Mouse (Mus musculus) telencephalon, adult 2 months (tissue): ENCODE measurements around the gene Ilkap.

Experiments
- DNase-seq: peaks from one replicate; pipeline ENCODE4 v3.0.0-alpha.2; 2011; ENCODE audit warnings: low read depth, low spot score

The Ilkap gene

DNA sequence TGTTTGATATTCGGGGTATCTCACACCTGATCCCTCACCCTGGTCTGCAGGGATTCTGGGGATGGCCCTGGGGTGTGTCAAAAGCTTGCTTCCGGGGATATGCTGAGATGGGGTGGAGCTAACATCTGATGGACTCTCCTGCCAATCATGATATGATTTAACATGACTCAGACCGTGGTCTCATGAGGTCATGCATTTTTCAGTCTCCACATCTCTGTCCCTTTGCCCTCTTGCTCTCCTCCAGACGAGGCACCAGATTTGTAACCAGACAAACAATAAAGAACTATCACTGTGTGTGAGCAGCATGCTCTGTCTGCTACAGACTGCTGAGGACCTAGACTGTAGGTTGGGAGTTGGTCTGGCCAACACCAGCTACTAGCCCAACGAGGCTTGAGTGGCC is 36.5 kb downstream of the Ilkap start:
- no peak for DNase-seq

DNA sequence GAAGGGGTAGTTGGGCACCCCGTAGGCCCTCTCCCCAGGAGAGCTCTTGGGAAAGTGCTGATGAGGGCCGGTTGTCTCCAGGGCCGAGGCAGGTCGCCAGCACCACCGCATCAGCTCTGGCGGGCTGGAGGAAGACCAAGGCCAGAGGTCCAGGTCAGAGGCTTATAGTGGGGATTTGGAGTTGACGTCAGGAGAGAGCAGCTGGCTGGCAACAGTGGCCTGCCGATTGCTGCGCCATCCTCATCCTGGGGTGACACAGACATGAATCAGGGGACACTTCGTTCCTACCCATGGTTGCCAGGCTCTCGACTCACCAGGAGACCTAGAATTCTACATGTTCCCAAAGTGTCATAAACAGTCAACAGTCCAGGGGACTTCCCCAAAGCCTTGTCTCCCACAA is 42.5 kb downstream of the Ilkap start:
- no peak for DNase-seq

GRCm38 (mm10) chr1:91352277-91352676 is 46.3 kb downstream of the Ilkap start:
- DNase-seq, result peak; percentile 49

GRCm38 (mm10) chr1:91351249-91351648 is 47.4 kb downstream of the Ilkap start:
- DNase-seq, result no peak

- no peak for DNase-seq
These were observed 47.8 kb downstream of the Ilkap start, which contains the start of gene Klhl30 for GRCm38 (mm10) chr1:91350841-91351240. Gene Klhl30, plus strand, starts transcription at chr1:91351016.

DNA sequence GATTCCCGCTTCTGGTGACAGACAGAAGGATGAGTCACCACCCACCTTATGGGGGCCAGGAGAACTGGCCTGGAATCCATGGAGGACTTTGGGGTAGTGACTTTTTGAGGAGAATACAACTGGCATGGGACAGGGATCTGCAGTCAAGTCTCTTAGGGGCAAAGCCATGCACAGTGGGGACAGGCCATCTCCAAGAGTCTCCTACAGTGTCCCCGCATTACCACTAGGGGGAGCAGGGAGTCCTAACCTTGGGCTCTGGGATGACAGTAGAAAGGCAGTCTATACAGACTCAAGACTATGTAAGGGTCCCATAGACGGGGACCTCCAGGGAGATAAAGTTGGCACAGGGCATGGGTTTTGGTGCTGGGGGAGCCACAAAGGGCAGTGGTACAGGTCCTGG is 51.7 kb downstream of the Ilkap start:
- peak; percentile 15 for DNase-seq

GRCm38 (mm10) chr1:91344921-91345685 is 53.5 kb downstream of the Ilkap start:
- no peak for DNase-seq

DNA sequence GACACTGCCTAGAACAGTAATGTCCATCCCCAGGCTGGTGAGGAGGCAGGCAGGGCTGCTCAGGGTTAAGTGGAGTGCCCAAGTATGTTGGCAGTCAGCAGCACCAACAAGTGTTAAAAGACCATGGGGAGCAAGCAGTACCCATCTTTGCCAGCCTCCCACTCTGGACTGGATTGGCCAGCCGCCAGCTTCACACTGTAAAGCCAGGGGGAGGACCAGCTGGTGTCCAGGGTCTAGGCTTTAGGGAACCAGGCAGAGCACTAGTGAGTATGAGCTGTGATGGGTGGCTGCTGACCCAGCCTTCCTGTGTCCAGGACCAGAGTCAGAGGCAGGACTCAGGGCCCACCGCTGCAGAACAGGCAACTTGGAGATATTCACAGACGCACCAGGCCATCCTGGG is 54.6 kb downstream of the Ilkap start:
- DNase-seq, result no peak

DNA sequence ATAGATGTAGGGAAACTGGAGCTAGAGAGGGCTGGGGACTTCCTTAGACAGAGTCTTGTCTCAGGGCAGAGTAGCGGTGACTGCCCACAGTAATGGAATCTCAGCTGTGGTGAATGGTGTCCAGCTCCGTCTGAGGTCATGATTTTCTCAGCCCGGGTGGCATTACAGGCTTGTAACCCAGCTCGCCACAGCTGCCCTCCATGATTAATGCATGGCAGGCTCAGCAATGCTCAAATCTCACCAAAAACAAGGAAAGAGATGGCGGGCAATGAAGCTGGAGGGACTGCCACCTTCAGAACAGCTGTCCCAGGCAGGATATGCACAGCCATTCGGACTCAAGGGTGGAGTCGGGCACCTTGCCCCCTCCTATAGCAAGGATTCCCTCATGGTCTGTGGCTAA is 61.3 kb downstream of the Ilkap start:
- DNase-seq, result no peak

- no peak for DNase-seq
These were observed 65.0 kb downstream of the Ilkap start for GRCm38 (mm10) chr1:91333582-91333981.

- peak; percentile 78 for DNase-seq
These were observed 66.5 kb downstream of the Ilkap start for GRCm38 (mm10) chr1:91332102-91332501.

- DNase-seq, result no peak
These were observed 73.0 kb downstream of the Ilkap start for GRCm38 (mm10) chr1:91325488-91326042.

DNA sequence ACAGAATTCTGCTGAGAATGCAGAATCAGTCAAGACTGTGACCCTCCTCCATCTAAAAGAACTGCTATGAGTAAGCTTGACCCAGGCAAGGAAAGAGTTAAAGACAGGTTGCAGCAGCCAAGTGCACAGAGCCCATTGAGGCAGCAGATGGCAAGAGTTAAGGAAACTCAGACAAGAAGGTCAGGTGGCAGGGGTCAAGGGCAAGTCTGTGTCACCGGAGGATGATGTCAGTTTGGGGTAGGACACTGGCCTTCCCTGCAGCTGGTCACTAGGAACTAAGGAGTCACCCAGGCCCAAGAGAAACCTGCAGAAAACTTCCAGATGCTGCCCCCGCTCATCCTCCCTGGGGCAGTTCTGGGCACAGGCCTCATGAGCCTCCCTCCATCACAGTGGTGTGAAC is 74.0 kb downstream of the Ilkap start:
- no peak for DNase-seq
